Mouse (Mus musculus): ENCODE measurements around the gene Pole3. TPM values are rescaled to one million over a fixed set of nuclear protein-coding genes. Genes with fewer than 3 reads are reported as not detected.

The Pole3 gene
- polyA plus RNA-seq, 2 experiments: 51.4 to 77.9 TPM

DNA sequence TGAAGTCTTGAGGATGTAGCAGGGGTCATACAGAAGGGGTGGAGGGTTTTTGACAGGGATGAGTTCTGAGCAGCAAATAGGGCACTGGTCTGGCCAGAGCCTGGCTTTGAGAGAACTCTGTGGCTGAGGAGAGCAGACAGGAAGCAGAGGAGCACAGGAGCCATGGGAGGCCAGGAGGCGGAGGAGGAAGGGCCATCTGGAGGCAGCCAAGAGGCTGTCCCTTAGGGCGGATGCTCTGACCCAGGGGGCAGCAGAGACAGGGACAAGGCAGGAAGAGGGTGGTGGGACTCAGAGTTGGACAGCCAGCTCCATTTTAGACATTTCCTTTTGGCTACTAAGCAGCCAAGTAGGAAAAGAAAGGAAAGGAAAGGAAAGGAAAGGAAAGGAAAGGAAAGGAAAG is 8.8 kb downstream of the Pole3 start:
- TF ChIP-seq POLR2A (IDR thresholded peaks at IDR 0.05; ENCODE audit: borderline replicate concordance, extremely low read depth, insufficient read depth, insufficient read length): no peak
- Histone ChIP-seq H3K4me2 (replicated peaks; ENCODE audit: low read depth, low read length, severe bottlenecking) (no peak overlapping the region), H3K27ac (replicated peaks; ENCODE audit: low read depth, low read length) (no peak overlapping the region), H3K4me3 (replicated peaks; ENCODE audit: low read length) (no peak overlapping the region), H3K27me3 (ENCODE audit: control insufficient read depth, insufficient read depth, low read length) (no peaks in the 10 kb centered on the region), H3K36me3 (ENCODE audit: control insufficient read depth, insufficient read depth, low read length) (peaks cover 31% of the 10 kb centered on the region), H3K9ac (ENCODE audit: low read depth, low read length, severe bottlenecking) (no peak overlapping the region), H3K9me3 (ENCODE audit: control insufficient read depth, low read length) (no peaks in the 10 kb centered on the region), H3K4me1 (ENCODE audit: control insufficient read depth, insufficient read depth, low read length) (peaks cover 22% of the 10 kb centered on the region)
- no peak for ATAC-seq (ENCODE audit: low FRiP score, low read depth)
- DNase-seq (ENCODE audit: low spot score): no peak
- WGBS: 46% methylated on average over 2 of the region's 2 CpGs

DNA sequence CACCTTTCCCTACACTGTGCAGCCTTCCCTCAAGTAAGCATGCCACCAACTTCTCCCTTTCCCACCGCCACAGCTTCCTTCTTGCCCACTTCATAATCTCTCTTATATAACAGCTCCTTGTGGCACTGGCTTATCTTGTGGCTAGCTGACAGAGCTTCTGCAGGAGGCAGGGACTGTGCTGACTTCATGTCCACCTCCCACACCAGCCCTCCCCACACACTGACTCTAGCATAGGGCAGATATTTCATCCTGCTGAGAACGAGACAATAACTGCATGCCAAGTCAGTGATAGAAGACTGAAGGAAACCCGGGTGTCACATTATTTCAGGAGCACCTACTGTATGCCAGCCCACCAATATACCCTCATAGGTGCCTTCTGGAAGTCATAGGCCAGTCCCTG is 9.4 kb downstream of the Pole3 start:
- TF ChIP-seq POLR2A (IDR thresholded peaks at IDR 0.05; ENCODE audit: borderline replicate concordance, extremely low read depth, insufficient read depth, insufficient read length): no peak
- H3K9ac ChIP-seq (ENCODE audit: low read depth, low read length, severe bottlenecking): no peak overlapping the region
- H3K9me3 ChIP-seq (ENCODE audit: control insufficient read depth, low read length): no peaks in the 10 kb centered on the region
- H3K36me3 ChIP-seq (ENCODE audit: control insufficient read depth, insufficient read depth, low read length): peaks cover 37% of the 10 kb centered on the region
- H3K27ac ChIP-seq (replicated peaks; ENCODE audit: low read depth, low read length): no peak overlapping the region
- H3K27me3 ChIP-seq (ENCODE audit: control insufficient read depth, insufficient read depth, low read length): no peaks in the 10 kb centered on the region
- DNase-seq (ENCODE audit: low spot score): no peak
- H3K4me1 ChIP-seq (ENCODE audit: control insufficient read depth, insufficient read depth, low read length): peaks cover 21% of the 10 kb centered on the region
- ATAC-seq (ENCODE audit: low FRiP score, low read depth): no peak
- no peak overlapping the region for H3K4me2 ChIP-seq (replicated peaks; ENCODE audit: low read depth, low read length, severe bottlenecking)
- no peak overlapping the region for H3K4me3 ChIP-seq (replicated peaks; ENCODE audit: low read length)
- WGBS: 82% methylated on average over 3 of the region's 3 CpGs

- H3K4me2 ChIP-seq (replicated peaks; ENCODE audit: low read depth, low read length, severe bottlenecking): no peak overlapping the region
- H3K27me3 ChIP-seq (ENCODE audit: control insufficient read depth, insufficient read depth, low read length): no peaks in the 10 kb centered on the region
- peaks cover 42% of the 10 kb centered on the region for H3K36me3 ChIP-seq (ENCODE audit: control insufficient read depth, insufficient read depth, low read length)
- DNase-seq (ENCODE audit: low spot score): no peak
- no peak for TF ChIP-seq POLR2A (IDR thresholded peaks at IDR 0.05; ENCODE audit: borderline replicate concordance, extremely low read depth, insufficient read depth, insufficient read length)
- H3K27ac ChIP-seq (replicated peaks; ENCODE audit: low read depth, low read length): no peak overlapping the region
- peaks cover 19% of the 10 kb centered on the region for H3K4me1 ChIP-seq (ENCODE audit: control insufficient read depth, insufficient read depth, low read length)
- WGBS: 79% methylated on average over 7 of the region's 7 CpGs
- no peaks in the 10 kb centered on the region for H3K9me3 ChIP-seq (ENCODE audit: control insufficient read depth, low read length)
- no peak for ATAC-seq (ENCODE audit: low FRiP score, low read depth)
- no peak overlapping the region for H3K9ac ChIP-seq (ENCODE audit: low read depth, low read length, severe bottlenecking)
- no peak overlapping the region for H3K4me3 ChIP-seq (replicated peaks; ENCODE audit: low read length)
Observed at GRCm38 (mm10) chr4:62514995-62515394, 9.9 kb downstream of the Pole3 start.

- ATAC-seq (ENCODE audit: low FRiP score, low read depth) (no peak), DNase-seq (ENCODE audit: low spot score) (no peak)
- H3K36me3 ChIP-seq (ENCODE audit: control insufficient read depth, insufficient read depth, low read length): peaks cover 51% of the 10 kb centered on the region
- 59% methylated on average over 11 of the region's 11 CpGs for WGBS
- no peak overlapping the region for H3K4me3 ChIP-seq (replicated peaks; ENCODE audit: low read length)
- no peak overlapping the region for H3K9ac ChIP-seq (ENCODE audit: low read depth, low read length, severe bottlenecking)
- no peaks in the 10 kb centered on the region for H3K27me3 ChIP-seq (ENCODE audit: control insufficient read depth, insufficient read depth, low read length)
- H3K4me2 ChIP-seq (replicated peaks; ENCODE audit: low read depth, low read length, severe bottlenecking): no peak overlapping the region
- no peak for TF ChIP-seq POLR2A (IDR thresholded peaks at IDR 0.05; ENCODE audit: borderline replicate concordance, extremely low read depth, insufficient read depth, insufficient read length)
- H3K9me3 ChIP-seq (ENCODE audit: control insufficient read depth, low read length): no peaks in the 10 kb centered on the region
- H3K4me1 ChIP-seq (ENCODE audit: control insufficient read depth, insufficient read depth, low read length): peaks cover 17% of the 10 kb centered on the region
- H3K27ac ChIP-seq (replicated peaks; ENCODE audit: low read depth, low read length): no peak overlapping the region
Observed at GRCm38 (mm10) chr4:62513998-62514506, 10.8 kb downstream of the Pole3 start.

DNA sequence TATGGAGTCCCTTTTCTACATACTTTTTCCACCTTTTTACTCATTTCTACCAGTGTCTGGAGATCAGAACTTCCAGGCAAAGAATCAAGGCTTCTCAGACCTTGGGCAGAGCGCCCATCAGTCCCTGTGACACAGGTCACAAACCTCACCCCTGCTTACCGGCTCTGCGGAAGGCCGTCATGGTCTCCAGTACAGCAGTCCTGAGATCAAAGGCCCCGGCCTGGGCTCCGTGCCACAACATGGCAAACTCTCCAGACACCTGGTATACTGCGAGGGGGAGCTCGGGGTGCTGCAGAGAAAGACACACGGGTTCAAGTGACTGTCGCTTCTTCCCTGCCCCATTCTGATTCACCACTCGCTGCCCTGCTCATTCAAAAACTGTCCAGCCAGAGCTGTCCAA is 14.9 kb downstream of the Pole3 start:
- no peak for TF ChIP-seq POLR2A (IDR thresholded peaks at IDR 0.05; ENCODE audit: borderline replicate concordance, extremely low read depth, insufficient read depth, insufficient read length)
- Histone ChIP-seq H3K4me1 (ENCODE audit: control insufficient read depth, insufficient read depth, low read length) (no peaks in the 10 kb centered on the region), H3K4me2 (replicated peaks; ENCODE audit: low read depth, low read length, severe bottlenecking) (no peak overlapping the region), H3K9me3 (ENCODE audit: control insufficient read depth, low read length) (no peaks in the 10 kb centered on the region), H3K36me3 (ENCODE audit: control insufficient read depth, insufficient read depth, low read length) (peaks cover 74% of the 10 kb centered on the region), H3K9ac (ENCODE audit: low read depth, low read length, severe bottlenecking) (no peak overlapping the region), H3K27me3 (ENCODE audit: control insufficient read depth, insufficient read depth, low read length) (no peaks in the 10 kb centered on the region), H3K4me3 (replicated peaks; ENCODE audit: low read length) (no peak overlapping the region), H3K27ac (replicated peaks; ENCODE audit: low read depth, low read length) (no peak overlapping the region)
- no peak for DNase-seq (ENCODE audit: low spot score)
- ATAC-seq (ENCODE audit: low FRiP score, low read depth): no peak
- WGBS: 88% methylated on average over 11 of the region's 11 CpGs

- no peak for ATAC-seq (ENCODE audit: low FRiP score, low read depth)
- DNase-seq (ENCODE audit: low spot score): no peak
- WGBS: 90% methylated on average over 5 of the region's 5 CpGs
- no peaks in the 10 kb centered on the region for H3K9me3 ChIP-seq (ENCODE audit: control insufficient read depth, low read length)
- H3K9ac ChIP-seq (ENCODE audit: low read depth, low read length, severe bottlenecking): no peak overlapping the region
- no peak for TF ChIP-seq POLR2A (IDR thresholded peaks at IDR 0.05; ENCODE audit: borderline replicate concordance, extremely low read depth, insufficient read depth, insufficient read length)
- H3K27ac ChIP-seq (replicated peaks; ENCODE audit: low read depth, low read length): no peak overlapping the region
- no peaks in the 10 kb centered on the region for H3K27me3 ChIP-seq (ENCODE audit: control insufficient read depth, insufficient read depth, low read length)
- H3K4me1 ChIP-seq (ENCODE audit: control insufficient read depth, insufficient read depth, low read length): no peaks in the 10 kb centered on the region
- peaks cover 71% of the 10 kb centered on the region for H3K36me3 ChIP-seq (ENCODE audit: control insufficient read depth, insufficient read depth, low read length)
- no peak overlapping the region for H3K4me3 ChIP-seq (replicated peaks; ENCODE audit: low read length)
- no peak overlapping the region for H3K4me2 ChIP-seq (replicated peaks; ENCODE audit: low read depth, low read length, severe bottlenecking)
Observed at GRCm38 (mm10) chr4:62508839-62509238, 16.0 kb downstream of the Pole3 start.

Measured in limb, embryonic 14.5 days (tissue).